Mouse (Mus musculus): ENCODE measurements around the gene Fbxl16. TPM values are rescaled to one million over a fixed set of nuclear protein-coding genes. Genes with fewer than 3 reads are reported as not detected.

The Fbxl16 gene
- total and polyA plus RNA-seq, 3 experiments = not detected

DNA sequence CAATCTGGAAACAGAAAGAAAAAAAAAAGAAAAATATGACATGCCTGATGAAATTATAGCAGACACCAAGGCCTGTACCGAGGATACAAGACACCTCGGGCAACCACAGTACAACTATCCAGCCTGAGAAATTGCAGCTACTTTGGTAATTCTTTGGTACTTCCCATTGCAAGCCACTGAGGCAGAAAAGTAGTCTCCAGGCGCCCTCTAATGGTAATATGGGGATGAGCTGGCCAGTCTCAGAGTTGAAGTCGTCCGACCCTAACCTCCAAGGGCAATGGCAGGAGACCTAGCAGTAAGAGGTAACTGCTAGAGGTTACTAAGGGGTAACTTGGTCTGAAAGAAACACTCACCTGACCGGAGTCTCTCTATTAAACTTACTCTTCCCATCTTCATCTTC is 7.9 kb upstream of the Fbxl16 start:
- peaks cover 57% of the 10 kb centered on the region for H3K27me3 ChIP-seq (replicated peaks)
- no peak overlapping the region for H3K27ac ChIP-seq (ENCODE audit: insufficient read depth, low read depth)
- DNase-seq (ENCODE audit: extremely low read depth) = peak; percentile 81
- no peak overlapping the region for H3K9ac ChIP-seq (ENCODE audit: insufficient read depth, low read depth)
- no peak overlapping the region for H3K4me2 ChIP-seq (ENCODE audit: insufficient read depth, low read depth, poor library complexity, severe bottlenecking)
- H3K79me2 ChIP-seq (replicated peaks; ENCODE audit: control insufficient read depth, extremely low read depth, insufficient read depth, poor library complexity, severe bottlenecking) = no peaks in the 10 kb centered on the region
- peaks cover 2% of the 10 kb centered on the region for H3K9me3 ChIP-seq (replicated peaks; ENCODE audit: low read length)
- peak; percentile 77 to 98 for TF ChIP-seq CTCF (conservative IDR thresholded peaks at IDR 0.05 in 1 of 2, IDR thresholded peaks at IDR 0.05 in 1 of 2; ENCODE audit: low read depth in 2 of 2, low read length in 2 of 2)
- TF ChIP-seq GABPA (IDR thresholded peaks at IDR 0.05; ENCODE audit: insufficient replicate concordance, low read depth, low read length) = no peak
- peak; percentile 57 for TF ChIP-seq ELF1 (IDR thresholded peaks at IDR 0.05; ENCODE audit: low read depth, low read length)
- peak; percentile 81 for TF ChIP-seq SMC3 (IDR thresholded peaks at IDR 0.05; ENCODE audit: low read depth, low read length)
- TF ChIP-seq BHLHE40 (IDR thresholded peaks at IDR 0.05; ENCODE audit: low read depth, low read length) = no peak
- no peak for TF ChIP-seq POLR2A (IDR thresholded peaks at IDR 0.05; ENCODE audit: low read depth, low read length)
- peak; percentile 63 for TF ChIP-seq HCFC1 (IDR thresholded peaks at IDR 0.05; ENCODE audit: low read depth, low read length)
- TF ChIP-seq RAD21 (IDR thresholded peaks at IDR 0.05; ENCODE audit: low read depth, low read length) = no peak; the same call in none of the 2 replicates
- TF ChIP-seq CHD1 (IDR thresholded peaks at IDR 0.05; ENCODE audit: low read depth, low read length) = no peak
- no peak for TF ChIP-seq MXI1 (IDR thresholded peaks at IDR 0.05; ENCODE audit: low read depth, low read length)
- no peak for TF ChIP-seq USF1 (IDR thresholded peaks at IDR 0.05; ENCODE audit: low read depth, low read length)
- peak; percentile 55 for TF ChIP-seq ZC3H11A (IDR thresholded peaks at IDR 0.05; ENCODE audit: low read depth, low read length)
- peak; percentile 31; the same call in 1 of the 2 replicates for TF ChIP-seq NELFE (IDR thresholded peaks at IDR 0.05; ENCODE audit: low read depth, low read length)
- TF ChIP-seq SIN3A (IDR thresholded peaks at IDR 0.05; ENCODE audit: low read length) = no peak
- TF ChIP-seq NRF1 (IDR thresholded peaks at IDR 0.05; ENCODE audit: low read depth, low read length) = peak; percentile 54
- no peak for TF ChIP-seq MYC (IDR thresholded peaks at IDR 0.05; ENCODE audit: low read depth, low read length)
- TF ChIP-seq JUN (IDR thresholded peaks at IDR 0.05; ENCODE audit: insufficient read depth, low read depth, low read length) = no peak
- no peak for TF ChIP-seq JUND (conservative IDR thresholded peaks at IDR 0.05; ENCODE audit: low read depth, low read length)
- no peak overlapping the region for H3K4me3 ChIP-seq (replicated peaks in 1 of 3; ENCODE audit: low read depth in 2 of 3, low read length in 2 of 3, poor library complexity in 1 of 3)
- H3K36me3 ChIP-seq (replicated peaks in 1 of 2; ENCODE audit: control insufficient read depth in 1 of 2, insufficient read depth in 1 of 2, low read length in 1 of 2) = no peaks in the 10 kb centered on the region
- dilution Hi-C loops (cut with MboI; ENCODE audit: extremely low pct_ligation_motif_present, extremely low pct_unique_long_range_greater_than_20kb, low sequenced_read_pairs) = no loop called here
- H3K4me1 ChIP-seq (ENCODE audit: control insufficient read depth in 1 of 2, insufficient read depth in 2 of 2) = peaks cover 5 to 10% of the 10 kb centered on the region in 2 experiments; a peak in 3 of 4 replicates
- in situ Hi-C loops (cut with MboI; ENCODE audit: low pct_ligation_motif_present, low pct_unique_long_range_greater_than_20kb, low sequenced_read_pairs) = no loop called here

DNA sequence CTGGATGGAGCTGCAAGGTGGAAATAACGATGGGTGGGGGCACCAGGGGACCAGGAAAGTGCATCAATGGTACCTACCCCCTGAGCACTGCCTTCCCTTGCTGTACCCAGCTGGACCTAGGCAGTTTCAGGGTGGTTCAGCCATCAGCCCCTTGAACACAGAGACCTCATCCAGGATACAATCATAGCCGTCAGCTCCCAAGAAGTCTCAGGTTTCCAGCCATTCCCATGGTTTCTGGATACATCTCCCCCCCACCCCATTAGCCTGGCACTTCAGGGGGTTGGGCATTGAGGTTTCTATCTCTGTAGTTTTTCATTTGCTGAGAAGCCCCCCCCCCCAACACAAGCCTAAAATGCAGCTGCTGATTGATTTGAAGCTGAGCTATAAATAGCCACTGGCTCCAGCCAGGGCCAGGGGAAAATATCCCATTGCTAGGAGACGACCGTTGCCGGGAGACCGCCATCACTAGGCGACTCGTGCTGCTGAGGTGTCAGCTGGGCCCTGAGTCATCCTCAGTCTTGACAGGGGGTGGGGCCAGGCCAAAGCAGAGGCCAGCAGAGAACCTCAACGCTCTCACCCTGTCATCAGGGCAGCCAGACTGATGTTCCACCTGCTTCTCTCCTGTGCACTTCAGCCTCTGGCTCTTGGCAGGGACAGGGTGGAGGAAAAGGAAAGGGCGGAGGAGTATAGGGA is 5.9 kb upstream of the Fbxl16 start:
- in situ Hi-C loops (cut with MboI; ENCODE audit: low pct_ligation_motif_present, low pct_unique_long_range_greater_than_20kb, low sequenced_read_pairs) = no loop called here

More for the DNA sequence above, 5.9 kb upstream of the Fbxl16 start:
- DNase-seq (ENCODE audit: extremely low read depth) = no peak
- Histone ChIP-seq H3K9me3 (replicated peaks; ENCODE audit: low read length) (peaks cover 2% of the 10 kb centered on the region), H3K4me3 (replicated peaks in 1 of 3; ENCODE audit: low read depth in 2 of 3, low read length in 2 of 3, poor library complexity in 1 of 3) (no peak overlapping the region), H3K27me3 (replicated peaks) (peaks cover 61% of the 10 kb centered on the region), H3K79me2 (replicated peaks; ENCODE audit: control insufficient read depth, extremely low read depth, insufficient read depth, poor library complexity, severe bottlenecking) (no peaks in the 10 kb centered on the region), H3K4me2 (ENCODE audit: insufficient read depth, low read depth, poor library complexity, severe bottlenecking) (no peak overlapping the region), H3K36me3 (replicated peaks in 1 of 2; ENCODE audit: control insufficient read depth in 1 of 2, insufficient read depth in 1 of 2, low read length in 1 of 2) (no peaks in the 10 kb centered on the region), H3K9ac (ENCODE audit: insufficient read depth, low read depth) (no peak overlapping the region), H3K4me1 (ENCODE audit: control insufficient read depth in 1 of 2, insufficient read depth in 2 of 2) (0 out of 4 replicates have a peak, but pooled peaks cover 0 to 3% of the 10 kb centered on the region in 2 experiments), H3K27ac (ENCODE audit: insufficient read depth, low read depth) (no peak overlapping the region)
- dilution Hi-C loops (cut with MboI; ENCODE audit: extremely low pct_ligation_motif_present, extremely low pct_unique_long_range_greater_than_20kb, low sequenced_read_pairs) = no loop called here
- TF ChIP-seq POLR2A (IDR thresholded peaks at IDR 0.05; ENCODE audit: low read depth, low read length) (no peak), JUN (IDR thresholded peaks at IDR 0.05; ENCODE audit: insufficient read depth, low read depth, low read length) (no peak), MXI1 (IDR thresholded peaks at IDR 0.05; ENCODE audit: low read depth, low read length) (peak; percentile 45; the same call in 1 of the 2 replicates), ZKSCAN1 (IDR thresholded peaks at IDR 0.05; ENCODE audit: borderline replicate concordance, low read depth, low read length) (no peak), BHLHE40 (IDR thresholded peaks at IDR 0.05; ENCODE audit: low read depth, low read length) (peak; percentile 49)

Data from CH12.LX (cell line).